Mouse (Mus musculus) heart, embryonic 13.5 days (tissue): ENCODE results near the gene Myo1e. TPM values are rescaled to one million over a fixed set of nuclear protein-coding genes. Genes with fewer than 3 reads are reported as not detected.

Experiments
- ATAC-seq: fragments of 200-750 bp; cut with Nextera tagmentation; 2 replicates; pipeline ENCODE4 v1.8.0; 2017; ENCODE audit warnings: moderate TSS enrichment; ENCODE audit not compliant: insufficient number of reproducible peaks, low FRiP score, low TSS enrichment; ENCODE audit errors: extremely low read depth
- H3K27ac ChIP-seq: fragments of 300-500 bp; sonication (generic); replicated peaks from 2 replicates; pipeline ENCODE4 v1.5.1; 2015; ENCODE audit warnings: moderate library complexity, mild to moderate bottlenecking, inconsistent platforms
- H3K27me3 ChIP-seq: fragments of 300-500 bp; sonication (generic); replicated peaks from 2 replicates; pipeline ENCODE4 v1.6.1; 2015; ENCODE audit warnings: mild to moderate bottlenecking, inconsistent platforms
- H3K36me3 ChIP-seq: fragments of 300-500 bp; sonication (generic); 2 replicates; pipeline ENCODE4 v1.6.1; 2015; ENCODE audit warnings: mild to moderate bottlenecking, inconsistent platforms
- H3K4me1 ChIP-seq: fragments of 300-500 bp; sonication (generic); 2 replicates; pipeline ENCODE4 v1.6.1; 2015; ENCODE audit warnings: inconsistent platforms
- H3K4me2 ChIP-seq: fragments of 300-500 bp; sonication (generic); 2 replicates; pipeline ENCODE4 v1.6.1; 2015; ENCODE audit warnings: inconsistent platforms, mild to moderate bottlenecking, moderate library complexity
- H3K4me3 ChIP-seq: fragments of 300-500 bp; sonication (generic); 2 replicates; pipeline ENCODE4 v1.5.1; 2015; ENCODE audit warnings: moderate library complexity, mild to moderate bottlenecking, inconsistent platforms
- H3K9ac ChIP-seq: fragments of 300-500 bp; sonication (generic); 2 replicates; pipeline ENCODE4 v1.6.1; 2015; ENCODE audit warnings: inconsistent platforms, mild to moderate bottlenecking, moderate library complexity
- H3K9me3 ChIP-seq: fragments of 300-500 bp; sonication (generic); 2 replicates; pipeline ENCODE4 v1.6.1; 2016; ENCODE audit warnings: inconsistent platforms
- WGBS: fragments of 180-500 bp; shearing (Covaris S2); methylation state at CpG from one replicate; pipeline ENCODE4 v1.1.7; 2015; ENCODE audit warnings: mixed read lengths; 5-methylcytosine and 5-hydroxymethylcytosine counted together
- polyA plus RNA-seq: library from polyadenylated mRNA; unstranded; fragments of >200 nt; fragmentation: Nextera tagmentation; extraction: Ambion mirVana; gene quantifications from 2 replicates; pipeline ENCODE4 v1.2.1, GENCODE M21; 2015

Myo1e gene
- polyA plus RNA-seq, 1 experiment from 2014 or later: 10.9 TPM

DNA sequence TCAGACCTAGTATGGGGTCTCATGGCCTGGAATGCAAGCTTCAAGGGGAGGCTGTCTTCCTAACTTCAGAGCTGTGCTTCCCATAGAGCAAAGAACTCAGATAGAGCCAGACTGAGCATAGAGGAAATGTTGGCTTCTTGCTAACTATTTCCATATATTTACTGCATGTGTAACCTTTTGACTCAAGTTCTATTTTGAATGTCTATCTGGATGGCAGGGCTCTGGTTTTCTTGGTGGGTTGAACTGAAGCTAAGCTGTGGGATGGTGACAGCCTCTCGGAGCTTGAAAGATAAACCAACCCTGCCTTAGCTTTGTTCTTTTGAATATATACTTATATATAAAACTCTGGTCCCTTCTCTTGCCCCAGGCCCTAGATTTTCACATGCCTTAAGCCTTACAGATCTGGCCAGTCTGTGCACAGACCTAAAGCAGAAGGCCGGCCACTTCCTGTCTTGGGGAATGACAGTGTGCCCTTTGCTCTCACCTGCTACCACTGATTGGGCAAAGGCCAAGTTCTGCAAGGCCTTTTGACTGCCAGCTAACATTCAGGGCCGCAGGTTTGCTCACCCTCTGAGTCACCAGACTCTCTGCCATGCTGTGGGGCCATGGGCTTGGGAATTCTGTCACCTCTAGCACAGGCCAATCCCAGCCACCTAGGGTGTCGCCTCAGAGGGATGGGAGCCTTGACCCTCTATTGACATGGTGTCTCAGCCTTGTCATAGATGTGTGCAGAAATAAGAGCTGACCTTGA, 35.1 kb downstream of the Myo1e start:
- ATAC-seq: no peak
- Histone ChIP-seq H3K4me1 (peaks cover 45% of the 10 kb centered on the region), H3K4me2 (no peak overlapping the region), H3K9ac (no peak overlapping the region), H3K27me3 (no peaks in the 10 kb centered on the region), H3K36me3 (peaks cover 3% of the 10 kb centered on the region; the same call in 1 of the 2 replicates), H3K9me3 (no peaks in the 10 kb centered on the region), H3K27ac (peak overlapping the region; percentile 67), H3K4me3 (no peak overlapping the region)
- WGBS: 51% methylated on average over 4 of the region's 4 CpGs

DNA sequence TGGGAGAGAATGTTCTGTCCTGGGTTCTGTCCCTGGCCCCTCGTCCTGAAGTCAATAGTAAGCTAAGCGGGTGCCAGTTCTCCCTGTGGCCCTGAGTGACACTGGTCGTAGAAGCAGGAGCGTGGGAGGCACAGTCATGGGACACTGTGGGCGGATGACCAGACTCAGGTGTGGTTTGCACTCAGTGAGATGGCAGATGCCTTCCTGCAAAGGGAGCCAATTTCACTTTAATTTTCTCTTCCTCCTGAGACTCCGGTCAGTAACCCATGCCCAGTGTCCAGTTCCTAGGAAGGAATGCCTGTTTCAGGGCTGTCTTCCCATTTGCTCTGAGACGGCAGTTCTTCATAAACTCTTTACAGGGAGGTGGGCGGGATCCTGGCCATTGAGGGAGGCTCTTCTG, 36.1 kb downstream of the Myo1e start:
- ATAC-seq: no peak
- H3K27me3 ChIP-seq: no peaks in the 10 kb centered on the region
- no peak overlapping the region for H3K4me2 ChIP-seq
- peaks cover 45% of the 10 kb centered on the region for H3K4me1 ChIP-seq
- no peak overlapping the region for H3K9ac ChIP-seq
- H3K36me3 ChIP-seq: peaks cover 3% of the 10 kb centered on the region; the same call in 1 of the 2 replicates
- no peak overlapping the region for H3K4me3 ChIP-seq
- H3K27ac ChIP-seq: no peak overlapping the region
- 73% methylated on average over 8 of the region's 8 CpGs for WGBS
- H3K9me3 ChIP-seq: no peaks in the 10 kb centered on the region

DNA sequence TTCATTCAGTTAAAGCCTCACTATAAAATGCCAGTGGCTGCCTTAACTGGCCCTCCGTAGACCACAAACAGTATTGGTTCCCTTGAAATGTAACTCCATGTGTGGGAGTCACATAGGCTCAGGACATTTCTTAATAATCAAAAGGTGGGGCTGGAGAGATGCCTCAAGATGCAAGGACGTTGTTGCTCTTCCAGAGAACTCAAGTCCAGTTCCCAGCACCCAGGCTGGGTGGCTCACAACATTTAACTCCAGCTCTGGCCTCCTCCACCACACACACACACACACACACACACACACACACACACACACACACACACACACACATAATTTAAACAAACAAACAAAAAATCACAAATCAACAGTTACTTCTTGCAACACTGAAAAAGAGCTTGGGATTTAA, 36.6 kb downstream of the Myo1e start:
- H3K27ac ChIP-seq: no peak overlapping the region
- no peaks in the 10 kb centered on the region for H3K9me3 ChIP-seq
- ATAC-seq: no peak
- H3K4me3 ChIP-seq: no peak overlapping the region
- H3K4me1 ChIP-seq: peaks cover 46% of the 10 kb centered on the region
- H3K36me3 ChIP-seq: peaks cover 3% of the 10 kb centered on the region; the same call in 1 of the 2 replicates
- no peak overlapping the region for H3K9ac ChIP-seq
- no peaks in the 10 kb centered on the region for H3K27me3 ChIP-seq
- WGBS: 57% methylated on average over 2 of the region's 2 CpGs
- no peak overlapping the region for H3K4me2 ChIP-seq

DNA sequence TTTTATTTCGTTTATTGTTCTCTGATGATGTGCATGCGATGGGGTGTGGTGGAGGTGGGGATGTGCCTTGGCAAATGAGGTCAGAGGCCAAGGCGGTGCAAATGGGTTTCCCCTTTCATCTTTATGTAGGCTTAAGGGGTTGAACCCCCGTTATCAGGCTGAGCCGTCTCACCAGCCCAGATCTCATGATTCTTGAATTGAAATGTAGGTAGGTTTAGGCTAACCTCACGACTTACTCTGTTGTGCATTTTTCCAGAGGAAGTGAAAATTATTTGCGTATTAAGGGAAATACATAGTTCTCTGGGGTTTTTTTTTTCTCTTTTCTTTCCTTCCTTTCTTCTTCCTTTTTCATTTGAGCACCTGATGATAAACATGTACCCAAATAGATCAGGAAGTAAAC, 37.0 kb downstream of the Myo1e start:
- Histone ChIP-seq H3K4me3 (no peak overlapping the region), H3K36me3 (peaks cover 3% of the 10 kb centered on the region; the same call in 1 of the 2 replicates), H3K27ac (no peak overlapping the region), H3K4me2 (no peak overlapping the region), H3K9me3 (no peaks in the 10 kb centered on the region), H3K9ac (no peak overlapping the region), H3K4me1 (peaks cover 51% of the 10 kb centered on the region), H3K27me3 (no peaks in the 10 kb centered on the region)
- no peak for ATAC-seq
- WGBS: 73% methylated on average over 7 of the region's 7 CpGs

DNA sequence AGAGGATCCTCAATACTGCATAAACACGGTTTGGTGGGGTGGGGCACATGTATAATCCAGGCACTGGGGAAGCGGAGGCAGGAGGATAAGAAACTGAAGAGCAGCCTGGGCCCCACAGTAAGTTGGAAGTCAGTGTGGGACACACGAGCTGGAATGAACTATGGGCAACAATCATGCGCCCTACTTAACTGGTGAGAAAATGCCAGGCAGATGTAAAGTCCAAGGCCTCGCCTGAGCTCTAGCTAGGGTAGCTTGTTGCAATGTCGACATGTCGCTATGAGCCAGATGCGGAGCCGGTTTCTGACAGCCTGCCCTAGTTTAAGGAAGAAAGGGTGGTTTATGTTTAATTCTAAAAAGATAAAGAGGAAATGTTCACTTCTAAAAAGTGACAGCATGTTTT, 37.9 kb downstream of the Myo1e start:
- H3K9me3 ChIP-seq: no peaks in the 10 kb centered on the region
- no peak overlapping the region for H3K9ac ChIP-seq
- WGBS: 85% methylated on average over 9 of the region's 9 CpGs
- H3K4me1 ChIP-seq: peaks cover 54% of the 10 kb centered on the region
- no peak for ATAC-seq
- no peaks in the 10 kb centered on the region for H3K27me3 ChIP-seq
- H3K36me3 ChIP-seq: peaks cover 3% of the 10 kb centered on the region; the same call in 1 of the 2 replicates
- no peak overlapping the region for H3K27ac ChIP-seq
- no peak overlapping the region for H3K4me2 ChIP-seq
- no peak overlapping the region for H3K4me3 ChIP-seq

DNA sequence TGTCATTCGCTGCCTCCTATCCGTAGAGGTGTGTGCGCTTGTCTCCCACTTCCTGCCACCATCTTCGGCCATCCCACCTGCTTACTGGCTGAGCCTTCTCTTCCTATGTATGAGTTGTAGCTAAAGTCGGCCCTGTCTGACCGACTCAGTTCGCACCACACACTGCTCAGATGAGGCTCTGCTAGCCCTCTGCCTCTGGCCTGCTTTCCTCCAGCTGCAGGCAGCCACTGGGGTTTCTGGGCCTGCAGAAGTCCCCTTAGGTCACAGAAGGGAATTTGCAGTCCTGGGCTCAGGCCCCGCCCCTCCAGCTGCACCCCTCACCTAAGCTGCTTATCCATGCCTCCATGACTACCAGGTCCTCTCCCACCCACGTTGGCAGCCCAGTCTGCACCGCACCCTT, 39.3 kb downstream of the Myo1e start:
- ATAC-seq: no peak
- Histone ChIP-seq H3K4me2 (no peak overlapping the region), H3K9me3 (no peaks in the 10 kb centered on the region), H3K4me3 (no peak overlapping the region), H3K27me3 (no peaks in the 10 kb centered on the region), H3K4me1 (peaks cover 50% of the 10 kb centered on the region), H3K27ac (no peak overlapping the region), H3K36me3 (peaks cover 3% of the 10 kb centered on the region; the same call in 1 of the 2 replicates), H3K9ac (no peak overlapping the region)
- WGBS: 66% methylated on average over 10 of the region's 10 CpGs

DNA sequence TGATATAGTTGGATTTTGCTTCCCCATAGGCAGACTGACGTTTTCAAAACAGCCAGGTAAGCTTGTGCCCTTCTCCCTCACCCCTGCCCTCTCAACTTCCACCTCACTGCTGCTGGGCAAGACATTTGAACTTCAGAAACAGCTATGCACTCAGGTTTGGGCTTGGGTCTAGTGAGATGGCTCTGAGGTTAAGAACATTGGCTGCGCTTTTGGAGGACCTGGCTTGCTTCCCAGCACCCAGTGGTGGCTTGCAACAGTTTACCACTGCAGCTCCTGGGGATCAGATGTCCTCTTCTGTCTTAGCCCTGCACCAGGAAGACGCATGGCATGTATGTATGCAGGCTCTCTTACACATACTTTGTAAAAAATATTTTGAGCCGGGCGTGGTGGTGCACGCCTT, 40.9 kb downstream of the Myo1e start:
- WGBS: 83% methylated on average over 6 of the region's 6 CpGs
- H3K4me3 ChIP-seq: no peak overlapping the region
- peaks cover 38% of the 10 kb centered on the region for H3K4me1 ChIP-seq

DNA sequence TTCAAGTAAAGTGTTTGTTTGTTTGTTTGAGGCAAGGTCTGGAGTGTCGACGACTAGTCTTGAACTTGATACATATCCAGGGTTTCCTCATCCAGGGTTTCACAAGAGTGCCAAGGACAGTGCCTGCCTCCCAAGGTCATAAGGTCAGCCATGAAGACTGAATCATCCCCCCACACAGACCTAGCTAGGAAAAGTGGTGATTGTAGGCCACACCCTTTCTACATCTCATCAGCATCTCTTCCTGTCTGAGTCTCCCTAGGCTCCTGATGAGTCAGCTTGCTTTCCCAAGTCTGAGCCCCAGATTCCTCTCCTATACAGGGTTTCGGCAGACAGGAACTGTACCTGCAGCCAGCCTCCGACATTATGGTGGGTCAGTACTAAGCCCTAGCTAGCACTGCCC, 41.7 kb downstream of the Myo1e start:
- Histone ChIP-seq H3K4me1 (peaks cover 41% of the 10 kb centered on the region), H3K36me3 (peaks cover 3% of the 10 kb centered on the region; the same call in 1 of the 2 replicates), H3K27ac (no peak overlapping the region), H3K4me2 (no peak overlapping the region), H3K27me3 (no peaks in the 10 kb centered on the region), H3K9ac (no peak overlapping the region), H3K4me3 (no peak overlapping the region), H3K9me3 (no peaks in the 10 kb centered on the region)
- 66% methylated on average over 4 of the region's 4 CpGs for WGBS
- ATAC-seq: no peak

More for the DNA sequence above, 40.9 kb downstream of the Myo1e start:
- Histone ChIP-seq H3K27me3 (no peaks in the 10 kb centered on the region), H3K9ac (no peak overlapping the region), H3K27ac (no peak overlapping the region), H3K4me2 (no peak overlapping the region), H3K36me3 (peaks cover 3% of the 10 kb centered on the region; the same call in 1 of the 2 replicates), H3K9me3 (no peaks in the 10 kb centered on the region)
- ATAC-seq: no peak

DNA sequence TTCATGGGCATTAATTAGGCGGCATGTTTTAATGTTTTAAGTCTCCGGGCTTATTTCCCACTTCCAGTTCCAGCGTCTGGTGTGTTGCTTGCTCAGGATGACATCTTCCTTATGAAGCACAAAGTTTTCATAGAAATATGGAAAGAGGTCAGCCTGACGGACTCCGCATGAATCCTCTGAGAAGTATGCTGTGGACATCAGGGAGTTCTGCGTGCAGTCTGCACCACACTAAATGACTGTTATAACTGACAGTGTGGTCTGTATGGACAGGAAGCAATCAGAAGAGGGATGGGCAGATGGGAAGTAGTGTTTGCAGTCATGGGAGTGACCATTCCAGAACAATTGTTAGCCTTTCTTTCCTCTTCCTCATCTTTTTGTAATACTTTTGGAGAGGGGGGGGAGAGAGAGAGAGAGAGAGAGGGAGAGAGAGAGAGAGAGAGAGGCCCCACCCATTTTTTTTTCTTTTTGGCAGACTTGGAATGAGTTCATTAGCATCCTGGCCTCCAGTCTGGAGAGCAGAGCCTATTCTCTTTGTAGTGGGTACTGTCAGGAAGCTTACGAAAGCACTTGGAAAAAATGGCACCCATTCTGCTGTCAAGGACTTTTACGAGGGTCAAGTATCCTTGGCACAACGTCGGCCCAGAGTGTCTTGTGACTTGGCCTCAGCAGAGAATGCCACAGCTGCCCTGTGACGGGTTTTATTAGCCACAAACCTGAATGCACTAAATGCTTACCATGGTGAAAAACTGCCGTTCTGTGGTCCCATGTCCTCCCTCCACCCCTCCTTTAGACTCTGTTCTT, 42.9 kb downstream of the Myo1e start:
- H3K36me3 ChIP-seq: peaks cover 3% of the 10 kb centered on the region; the same call in 1 of the 2 replicates
- no peaks in the 10 kb centered on the region for H3K27me3 ChIP-seq
- no peak overlapping the region; the same call in 1 of the 2 replicates for H3K27ac ChIP-seq
- 56% methylated on average over 12 of the region's 12 CpGs for WGBS
- peaks cover 34% of the 10 kb centered on the region for H3K4me1 ChIP-seq
- H3K9me3 ChIP-seq: no peaks in the 10 kb centered on the region
- no peak for ATAC-seq
- H3K9ac ChIP-seq: no peak overlapping the region
- H3K4me3 ChIP-seq: no peak overlapping the region
- H3K4me2 ChIP-seq: no peak overlapping the region

DNA sequence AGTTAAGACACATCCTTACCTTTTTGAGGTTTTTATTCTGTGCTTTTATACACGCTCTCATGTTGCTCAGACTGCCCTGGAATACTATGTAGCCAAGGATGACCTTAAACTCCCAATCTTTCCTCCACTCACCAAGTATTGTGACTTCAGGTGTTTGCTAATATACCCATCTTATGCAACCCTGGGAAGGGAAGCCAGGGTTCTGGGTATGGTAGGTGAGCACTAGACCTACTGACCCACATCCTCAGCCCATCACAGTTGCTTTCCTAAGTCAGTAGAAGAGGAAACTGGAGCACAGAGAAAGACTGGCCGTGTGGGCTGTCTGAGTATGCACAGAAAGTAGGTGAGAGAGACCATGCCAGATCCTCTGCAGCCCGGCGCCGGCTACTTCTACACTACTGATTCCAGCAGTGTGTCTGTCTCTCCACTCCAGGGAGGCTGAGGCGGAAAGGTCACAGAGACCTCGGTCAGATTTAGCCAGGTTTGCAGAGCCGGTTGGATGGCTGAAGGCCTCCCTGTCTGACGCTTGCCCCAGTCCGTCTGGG, 44.4 kb downstream of the Myo1e start:
- Histone ChIP-seq H3K9ac (no peak overlapping the region), H3K36me3 (no peaks in the 10 kb centered on the region), H3K4me3 (no peak overlapping the region), H3K4me1 (peaks cover 31% of the 10 kb centered on the region), H3K27me3 (no peaks in the 10 kb centered on the region), H3K27ac (no peak overlapping the region), H3K9me3 (no peaks in the 10 kb centered on the region), H3K4me2 (no peak overlapping the region)
- WGBS: 81% methylated on average over 10 of the region's 10 CpGs
- no peak for ATAC-seq

DNA sequence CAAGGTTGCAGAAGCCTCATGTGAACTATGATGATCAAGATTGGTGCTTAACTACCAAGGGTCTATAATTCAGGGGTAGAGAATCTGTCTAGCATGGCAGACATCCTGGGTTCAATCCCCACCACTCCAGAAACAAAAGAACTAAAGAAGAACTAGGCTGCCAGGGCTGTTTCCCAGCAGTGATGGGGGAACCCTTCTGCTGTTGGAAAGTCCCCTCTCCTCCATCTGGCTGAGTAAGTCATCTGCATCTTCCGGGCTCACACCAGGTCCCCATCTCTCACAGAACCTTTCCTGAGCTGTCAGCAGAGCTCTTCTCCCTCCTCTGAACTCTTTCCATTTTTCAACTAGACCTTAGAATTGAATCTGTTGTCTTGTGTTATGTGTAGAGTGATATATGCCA, 45.9 kb downstream of the Myo1e start:
- Histone ChIP-seq H3K27ac (no peak overlapping the region), H3K36me3 (no peaks in the 10 kb centered on the region), H3K9me3 (no peaks in the 10 kb centered on the region), H3K27me3 (no peaks in the 10 kb centered on the region), H3K4me2 (no peak overlapping the region), H3K4me3 (no peak overlapping the region), H3K4me1 (peaks cover 40% of the 10 kb centered on the region), H3K9ac (no peak overlapping the region)
- WGBS: 30% methylated on average over 1 of the region's 1 CpGs
- no peak for ATAC-seq
